Mouse (Mus musculus): Measurements from ENCODE around the gene B3galt2. TPM values are rescaled to one million over a fixed set of nuclear protein-coding genes. Genes with fewer than 3 reads are reported as not detected.

B3galt2 gene
- total and polyA plus RNA-seq, 2 experiments from 2014 or later, result 7.6 to 13.3 TPM

DNA sequence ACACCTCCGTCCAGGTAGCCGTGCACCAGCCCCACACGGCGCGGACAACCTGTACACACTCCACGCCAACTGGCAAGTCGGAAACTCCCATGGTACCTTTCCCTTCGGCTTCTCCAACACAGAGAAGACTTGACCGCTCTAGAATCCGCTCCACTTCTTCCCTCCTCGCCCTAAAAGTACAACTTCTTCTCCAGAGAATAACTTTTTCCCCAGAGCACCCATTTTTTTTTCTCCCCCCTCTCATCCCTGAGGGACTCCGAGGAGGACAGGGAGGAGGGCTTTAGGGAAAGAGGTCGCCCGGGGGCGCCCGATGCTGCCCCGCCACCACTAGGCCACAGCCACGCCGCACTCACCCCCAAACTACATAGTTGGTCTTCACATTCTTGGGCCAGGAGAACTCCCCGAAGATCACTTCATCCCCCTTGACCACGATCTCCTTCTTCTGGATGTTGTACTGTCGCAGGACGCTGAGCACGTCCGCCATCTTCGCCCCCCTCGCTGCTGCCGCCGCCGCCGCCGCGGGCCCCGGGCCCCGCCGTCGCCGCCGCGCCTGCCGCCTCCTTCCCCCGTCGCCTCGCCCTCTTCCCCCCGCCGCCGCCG, 61.8 kb downstream of the B3galt2 start:
- WGBS, result 2% methylated on average over 44 of the region's 48 CpGs
- H3K27ac ChIP-seq, result peak overlapping the region; percentile 92
- H3K4me3 ChIP-seq (ENCODE audit: low read length), result peak overlapping the region; percentile 93
- no peaks in the 10 kb centered on the region for H3K27me3 ChIP-seq (ENCODE audit: insufficient read depth, low read length)
- H3K36me3 ChIP-seq (ENCODE audit: insufficient read depth, low read length), result no peaks in the 10 kb centered on the region; the same call in 1 of the 2 replicates
- DNase-seq (ENCODE audit: low spot score) (no peak), ATAC-seq (peak; percentile 83)
- peak overlapping the region; percentile 88 for H3K4me2 ChIP-seq (ENCODE audit: low read depth, low read length)
- H3K4me1 ChIP-seq (ENCODE audit: insufficient read depth, low read length), result peaks cover 3% of the 10 kb centered on the region; the same call in 1 of the 2 replicates
- no peaks in the 10 kb centered on the region for H3K9me3 ChIP-seq (ENCODE audit: low read length)
- TF ChIP-seq CTCF (IDR thresholded peaks at IDR 0.05; ENCODE audit: low read depth), result no peak
- peak overlapping the region; percentile 88 for H3K9ac ChIP-seq (replicated peaks; ENCODE audit: low read length)

DNA sequence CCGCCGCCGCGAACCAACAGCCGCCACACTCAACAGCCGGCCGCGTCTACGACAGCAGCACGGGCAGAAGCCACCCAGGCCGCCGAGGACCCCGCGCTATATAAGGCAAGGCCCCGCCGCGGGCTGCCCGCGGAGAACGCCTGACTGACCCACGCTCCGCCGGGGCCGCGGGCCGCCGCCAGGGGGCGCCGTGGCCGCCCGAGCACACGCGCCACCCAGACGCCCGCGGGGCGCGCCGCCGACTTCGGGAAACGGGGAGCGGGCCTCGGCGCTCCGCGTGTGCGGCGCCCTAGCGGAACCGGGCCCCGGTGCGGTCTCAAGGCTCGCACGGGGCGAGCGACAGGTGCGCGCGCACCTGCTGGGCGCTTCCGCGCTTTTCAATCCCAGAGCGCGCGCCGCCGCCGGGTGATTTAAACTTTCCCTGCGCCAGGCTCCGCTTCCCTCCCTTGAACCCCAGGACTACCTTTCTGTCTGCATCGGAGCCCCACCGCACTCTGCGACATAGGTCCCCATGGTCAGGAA, 62.3 kb downstream of the B3galt2 start, which contains the start of gene Cdc73:
TSS of gene Cdc73 (minus strand) at position 153 of the 522 bp plus-strand sequence.
- Histone ChIP-seq H3K36me3 (ENCODE audit: insufficient read depth, low read length) (no peaks in the 10 kb centered on the region; the same call in 1 of the 2 replicates), H3K9ac (replicated peaks; ENCODE audit: low read length) (peak within 1 kb of the TSS; percentile 88), H3K4me1 (ENCODE audit: insufficient read depth, low read length) (peaks cover 3% of the 10 kb centered on the region; the same call in 1 of the 2 replicates), H3K4me2 (ENCODE audit: low read depth, low read length) (peak within 1 kb of the TSS; percentile 88), H3K4me3 (ENCODE audit: low read length) (peak within 1 kb of the TSS; percentile 93), H3K9me3 (ENCODE audit: low read length) (no peaks in the 10 kb centered on the region), H3K27me3 (ENCODE audit: insufficient read depth, low read length) (no peaks in the 10 kb centered on the region), H3K27ac (peak within 1 kb of the TSS; percentile 92)
- 3% methylated on average over 69 of the region's 74 CpGs for WGBS
- ATAC-seq (peak; percentile 100), DNase-seq (ENCODE audit: low spot score) (peak; percentile 95)
- no peak for TF ChIP-seq CTCF (IDR thresholded peaks at IDR 0.05; ENCODE audit: low read depth)

Other genes with a start within 250 kb of the B3galt2 start
- 7.1 and 8.5 TPM in 2 replicates for gene Cdc73, start 62.2 kb downstream of the B3galt2 start, total RNA-seq (2014; rRNA removed)
- gene Cdc73, start 62.2 kb downstream of the B3galt2 start, polyA plus RNA-seq (2015; fragmentation: Nextera tagmentation; extraction: Ambion mirVana), result 15.3 and 15.8 TPM in 2 replicates
- 23.4 and 33.0 TPM in 2 replicates for gene Glrx2, start 75.7 kb downstream of the B3galt2 start, total RNA-seq (2014; rRNA removed)
- 114 and 123 TPM in 2 replicates for gene Glrx2, start 75.7 kb downstream of the B3galt2 start, polyA plus RNA-seq (2015; fragmentation: Nextera tagmentation; extraction: Ambion mirVana)
- 28.6 and 29.1 TPM in 2 replicates for gene Trove2, start 136.4 kb downstream of the B3galt2 start, total RNA-seq (2014; rRNA removed)
- 24.2 and 24.6 TPM in 2 replicates for gene Trove2, start 136.4 kb downstream of the B3galt2 start, polyA plus RNA-seq (2015; fragmentation: Nextera tagmentation; extraction: Ambion mirVana)
- 4.4 and 7.2 TPM in 2 replicates for gene Uchl5, start 136.6 kb downstream of the B3galt2 start, total RNA-seq (2014; rRNA removed)
- 65.1 and 65.5 TPM in 2 replicates for gene Uchl5, start 136.6 kb downstream of the B3galt2 start, polyA plus RNA-seq (2015; fragmentation: Nextera tagmentation; extraction: Ambion mirVana)